Mouse (Mus musculus) brain, adult 2 months (tissue): ENCODE measurements around the gene Gga2.

Experiments used
- DNase-seq: peaks from one replicate; pipeline ENCODE4 v3.0.0; 2011; ENCODE audit warnings: low read depth, low spot score

The Gga2 gene

DNA sequence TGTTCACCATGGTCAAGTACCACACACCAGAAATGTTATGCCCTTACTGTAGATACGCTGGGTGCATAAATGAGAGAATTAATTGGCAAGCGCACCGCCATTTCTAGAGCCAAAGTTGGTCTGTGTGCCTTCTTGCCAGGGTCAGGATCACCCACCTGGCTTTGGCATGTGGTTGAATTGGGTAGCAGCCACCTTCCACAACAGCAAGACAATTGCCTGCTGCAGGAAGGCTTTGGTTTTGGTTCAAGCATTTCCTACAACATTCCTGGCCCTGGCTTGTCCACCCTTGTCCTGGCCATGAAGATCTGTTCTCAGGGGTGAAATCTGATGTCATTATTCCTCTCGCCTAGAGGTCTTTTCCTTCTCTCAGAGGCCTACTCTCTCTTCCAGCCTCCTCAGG lies 8.7 kb downstream of the Gga2 start:
- peak; percentile 52 for DNase-seq

DNA sequence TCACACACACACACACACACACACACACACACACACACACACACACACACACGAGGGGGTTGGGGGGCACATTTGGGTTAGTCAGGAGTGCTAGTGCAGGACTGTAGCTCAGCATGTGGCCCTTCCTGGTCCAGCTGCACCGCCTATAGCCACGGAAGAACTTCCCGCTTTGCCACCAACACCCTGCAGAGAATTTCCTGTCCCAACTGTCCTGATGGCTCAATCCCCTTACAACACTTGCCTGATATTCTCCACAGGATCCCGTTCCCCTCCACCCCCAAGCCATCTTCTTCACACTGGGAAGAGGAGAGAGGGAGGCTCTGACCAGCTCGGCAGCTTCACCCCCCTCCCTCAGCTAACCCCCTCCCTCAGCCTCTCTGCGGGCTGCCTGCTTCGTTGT lies 20.6 kb downstream of the Gga2 start:
- no peak for DNase-seq

DNA sequence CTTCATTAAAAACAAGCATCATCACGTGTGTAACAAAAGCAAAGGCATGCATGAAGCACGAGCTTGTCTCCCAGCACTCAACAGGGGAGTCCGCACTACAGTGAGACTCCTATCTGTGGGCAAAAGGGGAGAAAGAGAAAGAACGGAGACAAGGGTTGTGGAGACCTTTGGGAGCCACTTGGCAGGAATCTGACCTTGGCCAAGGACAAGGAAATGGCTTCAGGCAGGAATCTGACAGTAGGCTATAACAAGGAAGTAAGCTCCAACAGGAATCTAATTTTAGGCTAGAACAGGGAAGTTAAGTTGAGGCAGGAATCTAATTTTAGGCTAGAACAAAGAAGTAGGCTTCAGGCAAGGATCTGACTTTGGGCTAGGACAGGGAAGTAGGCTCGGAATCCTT lies 25.1 kb downstream of the Gga2 start:
- DNase-seq = no peak

DNA sequence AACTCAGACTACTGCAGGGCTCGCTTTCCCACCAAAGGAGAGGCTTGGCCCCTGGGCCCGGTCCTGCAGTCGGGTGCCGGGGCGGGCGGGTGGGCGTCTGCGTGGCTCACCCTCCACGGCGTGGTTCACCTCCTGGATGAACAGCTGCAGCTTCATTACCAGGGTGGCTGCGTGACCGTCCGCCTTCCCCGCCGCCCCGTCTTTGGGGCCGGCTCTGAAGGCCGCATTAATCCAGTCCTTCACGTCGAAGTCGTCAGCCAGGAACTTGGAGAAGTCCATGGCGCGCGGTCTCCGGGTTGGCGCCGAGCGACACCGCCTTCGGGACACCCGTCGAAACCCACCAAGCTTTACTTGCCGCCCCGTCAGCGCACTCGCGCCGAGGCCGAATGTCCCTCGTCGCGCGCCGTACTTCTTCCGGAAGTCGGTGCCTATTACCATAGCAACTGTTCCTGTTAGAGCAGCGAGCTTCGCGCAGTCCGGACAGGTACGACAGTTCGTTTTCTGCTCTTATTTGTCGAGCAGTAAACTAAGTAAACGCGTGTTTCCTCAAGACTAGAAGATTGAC lies 39.6 kb downstream of the Gga2 start, which contains the start of gene Cog7:
Gene Cog7 (minus strand): TSS at position 405 of the 565 bp plus-strand sequence.
- DNase-seq = peak; percentile 97

DNA sequence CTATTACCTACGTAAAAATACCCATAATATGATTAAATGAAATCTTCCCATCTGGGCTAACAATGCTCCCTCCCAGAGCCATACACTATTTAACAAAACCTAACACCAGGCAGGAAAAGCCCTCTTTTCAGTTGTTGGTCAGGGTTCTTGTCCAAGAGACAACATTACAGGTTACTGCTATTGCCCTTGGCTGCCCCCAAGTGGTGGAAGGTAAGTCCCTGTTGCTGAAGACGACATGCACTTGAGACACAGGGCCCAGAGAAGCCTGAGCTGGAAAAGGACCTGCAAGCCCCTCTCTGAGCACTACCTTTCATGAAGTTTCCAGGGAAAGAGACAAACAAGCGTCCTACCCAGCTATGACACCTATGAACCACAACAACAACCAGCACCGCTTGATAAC lies 46.0 kb downstream of the Gga2 start:
- DNase-seq = peak; percentile 75

DNA sequence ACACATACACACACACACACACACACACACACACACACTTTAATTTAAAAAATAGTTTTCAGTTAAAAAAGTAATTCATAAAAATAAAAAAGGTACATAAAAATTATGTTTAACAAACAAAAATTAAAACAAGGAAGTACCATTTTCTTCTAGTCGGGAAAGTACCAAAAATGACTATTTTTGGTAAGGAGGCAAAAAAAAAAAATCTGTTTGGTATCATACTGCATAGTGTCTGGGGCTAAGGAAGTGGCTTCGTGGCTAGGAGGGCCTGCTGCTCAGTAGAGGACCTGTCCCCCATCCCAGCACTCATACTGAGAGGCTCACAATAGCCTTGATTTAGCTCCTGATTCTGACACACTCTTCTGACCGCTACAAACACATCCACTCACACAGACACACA lies 49.3 kb downstream of the Gga2 start:
- no peak for DNase-seq

DNA sequence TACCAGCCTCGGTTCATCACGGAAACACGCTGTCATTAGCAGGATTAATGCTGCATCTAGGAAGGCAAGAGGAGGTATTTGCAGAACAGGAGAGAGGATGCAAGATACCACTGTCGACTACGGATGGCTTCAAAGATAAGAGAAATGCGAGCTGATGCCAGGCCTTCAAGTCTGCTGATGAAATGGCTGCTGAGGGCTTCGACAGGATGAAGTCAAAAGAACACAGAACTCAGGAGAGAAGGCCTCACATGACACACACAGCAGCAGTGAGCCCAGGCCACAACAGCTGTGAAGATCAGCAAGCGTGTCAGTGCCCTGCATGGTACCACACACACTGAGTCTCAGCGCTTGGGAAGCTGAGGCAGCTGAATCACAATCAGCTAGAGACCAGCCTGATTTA lies 50.8 kb downstream of the Gga2 start:
- no peak for DNase-seq

DNA sequence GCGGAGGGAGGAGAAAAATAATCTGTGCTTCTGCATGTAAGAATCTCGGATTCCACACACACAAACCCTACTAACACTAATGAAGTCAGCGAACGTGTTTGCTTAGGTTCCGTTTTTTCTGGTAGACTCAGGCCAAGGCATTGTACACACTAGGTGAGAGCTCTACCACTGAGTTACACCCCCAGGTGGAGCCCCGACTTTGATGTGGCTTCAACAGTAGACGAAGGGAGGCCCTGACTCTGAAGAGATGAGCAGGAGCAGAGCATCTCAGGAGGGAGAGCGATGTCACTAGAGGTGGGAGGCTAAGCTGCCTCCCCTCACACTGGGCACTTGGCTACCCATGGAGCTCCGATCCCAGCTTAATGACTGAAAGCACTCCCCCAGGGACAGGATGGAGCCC lies 52.2 kb downstream of the Gga2 start:
- DNase-seq = no peak

DNA sequence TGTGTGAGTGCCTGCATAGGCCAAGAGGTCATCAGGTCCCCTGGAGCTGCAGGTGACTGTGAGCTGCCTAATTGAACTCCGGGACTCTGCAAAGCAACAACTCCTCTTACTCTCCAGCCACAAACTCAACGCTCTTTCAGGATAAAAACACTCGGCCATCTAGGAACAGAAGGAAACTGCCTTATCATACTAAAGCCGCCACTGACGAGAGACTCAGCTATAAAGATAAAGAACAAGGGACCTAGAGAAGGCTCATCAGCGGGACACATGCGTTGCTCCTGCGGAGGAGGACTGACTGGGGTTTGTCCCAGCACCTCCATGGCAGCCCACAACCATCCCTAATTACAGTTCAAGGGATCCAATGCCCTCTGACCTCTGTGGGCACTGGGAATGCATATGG lies 52.8 kb downstream of the Gga2 start:
- no peak for DNase-seq

DNA sequence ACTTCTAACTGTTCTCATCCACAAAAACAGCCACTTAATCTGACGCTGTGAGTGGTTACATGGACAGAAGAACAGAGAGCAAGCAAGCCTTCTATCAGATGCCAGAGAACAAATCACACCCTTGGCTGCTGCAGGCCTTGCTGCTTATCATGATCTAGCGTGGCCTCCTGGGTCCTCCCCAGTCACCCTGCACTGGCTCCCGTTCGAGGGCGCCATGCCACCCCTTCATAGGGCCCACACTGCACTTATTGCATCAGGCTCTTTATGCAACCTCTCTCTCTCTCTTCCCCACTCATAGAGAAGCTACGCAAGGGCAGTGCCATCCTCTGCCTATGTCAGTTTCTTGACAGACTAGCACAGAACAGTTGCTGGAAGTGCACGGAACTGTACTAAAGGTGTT lies 54.9 kb downstream of the Gga2 start:
- DNase-seq = no peak

DNA sequence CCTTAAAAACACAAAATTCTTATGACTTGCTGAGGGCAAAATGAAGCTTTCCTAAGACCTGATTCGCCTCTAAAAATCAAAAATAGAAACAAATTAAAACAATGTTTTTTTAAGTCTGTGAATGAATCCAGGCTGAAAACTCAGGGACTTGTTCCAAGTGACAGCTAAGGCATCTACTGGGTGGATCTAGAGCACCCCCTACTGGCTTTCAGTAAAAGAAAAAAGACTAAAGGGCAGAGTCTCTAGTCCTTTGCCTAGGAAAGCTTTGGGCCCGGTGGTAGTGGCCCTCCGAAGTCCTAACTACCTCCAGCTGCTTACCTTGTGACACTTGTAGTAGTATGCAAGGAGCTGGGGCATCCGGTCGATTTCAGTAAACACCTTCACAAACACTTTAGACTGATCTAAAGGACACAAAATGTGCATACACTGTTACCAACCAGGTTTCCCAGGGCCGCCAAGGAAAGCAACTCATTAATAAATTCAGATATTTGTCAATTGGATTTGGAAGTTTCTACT lies 57.1 kb downstream of the Gga2 start:
- DNase-seq = peak; percentile 90

DNA sequence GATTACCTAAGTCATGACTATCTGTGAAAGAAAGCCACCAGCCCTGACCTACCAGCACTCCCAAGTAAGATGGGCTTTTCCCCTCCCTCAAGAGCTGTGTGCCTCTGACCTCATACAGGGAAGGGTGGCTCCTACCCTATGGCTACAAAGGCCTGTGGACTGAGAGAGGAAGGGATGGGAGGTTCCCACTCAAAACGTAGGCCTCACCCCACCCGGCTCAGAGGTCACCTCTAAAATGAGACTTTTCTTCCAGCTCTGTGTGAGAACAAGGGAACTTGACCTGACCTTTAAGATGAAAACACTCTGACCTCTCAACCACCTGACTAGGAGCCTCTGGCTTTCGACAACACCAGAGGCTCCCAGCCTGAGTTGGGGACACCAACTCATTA lies 58.5 kb downstream of the Gga2 start:
- no peak for DNase-seq

DNA sequence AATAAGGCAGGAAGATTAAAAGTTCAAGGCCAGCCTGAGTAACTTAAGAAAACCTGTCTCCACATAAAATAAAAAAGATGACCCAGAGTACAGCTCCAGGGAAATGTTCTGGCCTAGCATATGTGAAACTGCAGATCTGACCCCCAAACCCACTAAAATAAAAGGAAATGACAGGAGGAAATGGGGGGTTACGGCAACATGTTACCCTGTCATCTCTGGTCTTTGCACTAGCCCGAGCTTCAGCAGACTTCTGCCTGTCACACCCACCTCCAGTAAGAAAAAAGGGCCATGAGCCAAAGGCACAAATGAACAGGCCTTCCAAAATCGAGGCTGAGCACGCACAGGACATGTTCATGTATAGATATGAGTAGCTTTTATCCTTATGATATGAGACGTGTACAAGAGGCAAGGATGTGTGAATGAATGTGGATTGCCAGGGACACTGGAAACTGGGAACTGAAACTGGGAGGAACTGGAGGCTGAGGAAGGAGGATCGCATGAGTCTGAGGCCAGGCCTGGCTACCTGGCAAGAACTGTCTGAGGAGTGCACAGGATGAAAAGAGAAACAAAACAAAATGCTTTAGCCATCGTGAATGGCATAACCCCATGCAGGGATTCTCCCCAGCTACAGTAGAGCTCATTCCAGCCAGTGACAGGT lies 59.0 kb downstream of the Gga2 start:
- no peak for DNase-seq

DNA sequence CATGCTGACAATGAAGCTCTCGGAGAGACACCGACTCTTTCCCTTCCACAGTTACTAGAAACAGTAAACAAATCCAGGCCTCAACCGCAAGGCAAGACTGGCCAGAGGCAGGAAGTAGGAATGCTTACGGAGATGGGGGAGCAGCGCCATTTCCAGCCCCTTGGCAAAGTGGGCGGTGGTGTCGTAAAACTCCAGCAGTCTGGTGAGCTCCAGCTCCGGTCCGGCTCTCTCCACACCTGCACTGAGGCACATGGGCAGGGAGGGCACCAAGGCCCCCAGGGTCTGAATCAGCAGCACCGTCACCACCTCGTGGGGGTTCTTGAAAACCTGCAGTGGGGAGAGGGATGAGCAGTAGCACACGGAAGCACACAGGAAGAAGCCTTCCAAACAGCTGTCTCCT lies 65.2 kb downstream of the Gga2 start:
- DNase-seq = no peak

DNA sequence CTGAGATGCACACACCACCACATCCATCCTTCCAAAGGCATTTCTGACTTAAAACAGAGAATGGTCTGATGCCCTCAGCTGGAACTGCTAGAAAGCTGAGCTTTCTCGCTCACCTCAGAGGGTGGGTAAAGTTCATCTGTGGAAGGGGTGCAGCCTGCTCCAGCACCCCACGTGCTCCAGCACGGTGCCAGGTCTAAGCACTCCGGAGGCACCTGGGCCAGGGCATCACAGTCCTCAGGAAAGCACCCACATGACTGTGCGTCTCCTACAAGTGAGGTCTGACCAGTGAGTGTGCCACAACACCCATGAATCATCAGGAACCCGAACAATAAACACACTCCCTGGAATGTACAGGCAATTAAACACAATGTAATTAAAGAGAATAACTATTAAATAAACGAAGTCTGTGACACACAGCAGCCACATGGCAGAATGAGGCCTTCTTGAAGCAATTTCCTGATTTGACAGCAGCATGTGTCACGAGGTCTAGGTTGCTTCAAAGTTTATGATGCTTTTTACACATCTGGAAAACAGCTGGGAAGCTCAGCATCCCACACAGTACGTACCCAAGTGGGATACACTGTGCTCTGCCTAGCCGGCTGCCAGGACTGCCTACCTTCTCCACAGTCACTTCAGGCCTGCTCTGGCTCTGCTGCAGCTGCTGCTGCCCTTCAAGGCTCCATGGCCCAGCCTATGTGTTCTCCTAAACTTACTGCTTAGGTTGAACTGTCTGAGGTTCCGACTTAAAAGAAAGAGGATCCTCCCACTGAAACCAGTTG lies 65.9 kb downstream of the Gga2 start:
- DNase-seq = no peak

DNA sequence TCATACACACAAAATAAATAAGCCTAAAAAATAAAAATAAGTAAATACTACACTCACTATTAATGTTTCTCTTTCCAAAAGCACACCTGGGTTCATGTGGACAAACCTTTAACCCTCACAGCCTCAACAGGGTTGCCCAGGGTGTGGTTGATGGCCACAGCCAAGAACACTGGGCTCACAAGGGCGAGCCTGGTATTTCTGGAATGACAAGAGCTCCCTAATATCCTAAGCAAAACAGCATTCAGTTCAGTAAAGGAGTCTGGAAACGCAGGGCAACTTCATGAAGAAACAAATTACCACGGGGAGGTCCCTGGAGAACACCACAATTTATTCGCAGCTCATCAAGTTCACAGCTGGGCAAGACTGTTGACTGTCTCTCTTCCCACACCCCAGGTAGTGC lies 73.5 kb downstream of the Gga2 start:
- DNase-seq = no peak

DNA sequence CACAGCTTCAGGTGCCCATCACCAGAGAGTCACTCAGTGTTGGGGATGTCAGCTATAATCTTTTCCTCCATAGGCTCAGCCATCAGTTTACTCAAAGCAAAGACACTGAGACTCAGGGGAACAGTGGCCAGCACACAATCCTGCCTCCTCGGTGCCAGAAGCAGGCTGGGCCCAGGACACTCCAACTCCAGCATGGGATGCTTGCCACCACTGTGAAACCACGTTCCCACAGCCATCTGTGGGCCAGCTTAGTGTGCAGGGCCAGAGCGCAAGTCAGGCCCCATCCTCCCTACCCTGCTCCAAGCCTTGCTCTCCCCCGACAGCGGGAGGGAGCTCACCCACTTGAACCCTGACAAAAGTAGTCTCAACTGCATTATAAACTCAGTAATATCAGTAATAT lies 74.8 kb downstream of the Gga2 start:
- DNase-seq = peak; percentile 43

DNA sequence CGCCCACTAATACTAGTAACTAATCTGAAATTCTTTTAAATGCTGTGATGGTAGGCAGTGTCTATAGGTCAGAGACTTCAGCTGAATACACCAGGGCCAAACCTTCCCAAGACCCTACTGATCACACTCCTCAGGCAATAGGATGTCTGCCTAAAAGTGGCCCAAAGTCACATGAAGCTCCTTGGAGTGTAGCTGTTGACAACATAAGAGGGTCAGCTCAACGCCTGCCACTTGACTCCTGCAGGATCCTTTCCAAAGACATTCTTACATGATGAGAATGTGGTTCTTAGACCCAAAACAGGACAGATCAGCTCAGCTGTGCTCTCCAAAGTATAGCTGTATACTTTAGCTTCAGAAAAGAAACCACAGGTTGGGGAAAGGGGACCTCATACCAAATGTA lies 78.7 kb downstream of the Gga2 start:
- DNase-seq = no peak

DNA sequence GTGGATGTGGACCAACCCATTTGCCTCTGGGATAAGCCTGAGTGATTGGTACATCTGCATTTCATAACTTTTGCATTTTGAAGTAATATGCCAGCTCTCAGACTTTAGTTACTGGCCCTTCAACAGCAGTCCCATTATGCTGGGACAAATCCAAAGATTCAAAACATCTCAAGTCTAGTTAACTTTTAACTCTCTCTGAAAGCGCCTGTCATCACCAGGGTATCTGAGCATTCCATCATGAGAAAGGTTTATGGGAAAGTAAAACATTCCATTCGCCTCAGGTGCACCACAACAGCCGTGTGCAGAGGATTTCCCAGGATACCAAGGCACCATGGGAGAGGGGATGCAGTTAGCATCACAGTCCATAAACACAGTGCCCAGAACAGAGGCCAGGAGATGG lies 79.4 kb downstream of the Gga2 start:
- no peak for DNase-seq

DNA sequence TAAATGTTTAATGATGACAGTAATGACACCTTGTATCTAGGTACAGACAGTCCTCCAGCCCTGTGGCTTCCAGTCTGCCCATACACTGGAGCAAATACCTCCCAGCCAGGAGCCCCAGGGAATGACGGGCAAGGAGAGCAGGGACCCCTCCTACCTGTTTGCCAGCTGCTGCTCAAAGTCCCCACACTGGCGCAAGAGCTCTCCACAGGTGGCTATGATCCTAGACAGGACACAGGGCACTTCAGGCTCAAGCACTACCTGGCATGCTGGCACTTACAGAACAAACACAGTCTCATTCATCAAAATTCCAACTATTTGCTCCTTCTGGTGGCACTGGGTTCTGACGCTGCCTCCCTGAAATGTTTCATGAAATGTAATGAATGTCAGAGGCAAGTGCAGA lies 80.0 kb downstream of the Gga2 start:
- no peak for DNase-seq

DNA sequence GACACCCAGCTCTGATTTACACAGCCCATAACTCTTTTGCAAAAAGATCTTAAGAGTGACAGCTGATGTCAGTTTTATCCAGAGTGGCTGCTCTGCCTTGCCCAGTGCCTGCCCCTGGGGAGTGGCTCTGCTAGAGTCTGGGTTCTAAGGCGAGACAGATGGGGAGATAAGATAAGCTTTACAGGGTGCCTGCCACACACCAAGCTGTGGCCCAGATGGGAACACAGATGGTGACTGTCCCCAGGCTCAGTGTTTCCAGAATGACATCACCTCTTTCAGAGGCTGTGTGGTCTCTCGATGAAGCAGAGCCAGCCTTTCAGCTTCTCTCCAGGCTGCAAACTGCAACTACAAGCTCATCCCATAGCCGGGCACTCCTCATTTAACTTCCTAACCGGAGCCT lies 81.3 kb downstream of the Gga2 start:
- peak; percentile 97 for DNase-seq

DNA sequence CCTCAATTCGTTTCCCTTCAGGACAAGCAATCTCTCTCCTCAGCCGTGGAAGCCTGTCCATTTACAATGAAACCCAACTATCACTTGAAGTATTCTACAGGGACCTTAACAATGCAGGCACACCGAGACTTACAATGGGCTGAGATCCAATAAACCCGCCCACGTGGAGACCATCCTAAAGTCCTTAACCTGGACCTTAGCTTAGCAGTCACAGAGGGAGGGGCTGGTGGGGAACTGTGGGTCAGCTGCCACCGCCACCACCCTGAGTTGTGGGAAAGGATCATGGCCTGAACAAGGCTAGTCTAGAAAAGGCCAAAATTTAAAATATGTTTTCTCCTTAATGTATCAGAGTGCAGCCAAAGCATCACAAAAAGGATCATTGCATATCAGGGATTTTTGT lies 81.8 kb downstream of the Gga2 start:
- no peak for DNase-seq
